Mouse (Mus musculus): Measurements from ENCODE around the gene Ror1. TPM values are rescaled to one million over a fixed set of nuclear protein-coding genes. Genes with fewer than 3 reads are reported as not detected.
A peak's percentile ranks its signal among the peaks of the same experiment; 100 is the strongest.

The Ror1 gene
- total and polyA plus RNA-seq, 2 experiments from 2014 or later, result 0.80 to 2.4 TPM

- Histone ChIP-seq H3K9me3 (ENCODE audit: low read length) (no peaks in the 10 kb centered on the region), H3K36me3 (ENCODE audit: insufficient read depth) (no peaks in the 10 kb centered on the region), H3K27me3 (ENCODE audit: insufficient read depth, low read length) (no peaks in the 10 kb centered on the region), H3K4me3 (ENCODE audit: low read depth, low read length) (no peak overlapping the region), H3K4me1 (ENCODE audit: insufficient read depth) (no peaks in the 10 kb centered on the region), H3K4me2 (ENCODE audit: low read depth) (no peak overlapping the region), H3K27ac (ENCODE audit: low read depth, low read length) (no peak overlapping the region), H3K9ac (no peak overlapping the region)
- ATAC-seq (peak; percentile 42), DNase-seq (peak; percentile 52)
- 41% methylated on average over 3 of the region's 3 CpGs for WGBS
- TF ChIP-seq CTCF (IDR thresholded peaks at IDR 0.05; ENCODE audit: low read depth), result no peak
Measured at GRCm38 (mm10) chr4:100194136-100194535, 98.5 kb downstream of the Ror1 start.

- Histone ChIP-seq H3K27me3 (ENCODE audit: insufficient read depth, low read length) (no peaks in the 10 kb centered on the region), H3K27ac (ENCODE audit: low read depth, low read length) (no peak overlapping the region), H3K9ac (no peak overlapping the region), H3K4me2 (ENCODE audit: low read depth) (no peak overlapping the region), H3K4me1 (ENCODE audit: insufficient read depth) (no peaks in the 10 kb centered on the region), H3K36me3 (ENCODE audit: insufficient read depth) (no peaks in the 10 kb centered on the region), H3K9me3 (ENCODE audit: low read length) (no peaks in the 10 kb centered on the region), H3K4me3 (ENCODE audit: low read depth, low read length) (no peak overlapping the region)
- no peak for TF ChIP-seq CTCF (IDR thresholded peaks at IDR 0.05; ENCODE audit: low read depth)
- WGBS, result 89% methylated on average over 5 of the region's 5 CpGs
- DNase-seq (no peak), ATAC-seq (no peak)
Measured at GRCm38 (mm10) chr4:100196255-100196793, 100.7 kb downstream of the Ror1 start.

GRCm38 (mm10) chr4:100198275-100198674, 102.7 kb downstream of the Ror1 start:
- 71% methylated on average over 2 of the region's 2 CpGs for WGBS
- Histone ChIP-seq H3K27me3 (ENCODE audit: insufficient read depth, low read length) (no peaks in the 10 kb centered on the region), H3K9me3 (ENCODE audit: low read length) (no peaks in the 10 kb centered on the region), H3K4me1 (ENCODE audit: insufficient read depth) (no peaks in the 10 kb centered on the region), H3K4me3 (ENCODE audit: low read depth, low read length) (no peak overlapping the region), H3K4me2 (ENCODE audit: low read depth) (no peak overlapping the region), H3K27ac (ENCODE audit: low read depth, low read length) (no peak overlapping the region), H3K9ac (no peak overlapping the region), H3K36me3 (ENCODE audit: insufficient read depth) (no peaks in the 10 kb centered on the region)
- DNase-seq (no peak), ATAC-seq (no peak)
- no peak for TF ChIP-seq CTCF (IDR thresholded peaks at IDR 0.05; ENCODE audit: low read depth)

GRCm38 (mm10) chr4:100201322-100201721, 105.7 kb downstream of the Ror1 start:
- DNase-seq (no peak), ATAC-seq (no peak)
- Histone ChIP-seq H3K4me2 (ENCODE audit: low read depth) (no peak overlapping the region), H3K9me3 (ENCODE audit: low read length) (no peaks in the 10 kb centered on the region), H3K4me1 (ENCODE audit: insufficient read depth) (no peaks in the 10 kb centered on the region), H3K27me3 (ENCODE audit: insufficient read depth, low read length) (no peaks in the 10 kb centered on the region), H3K27ac (ENCODE audit: low read depth, low read length) (no peak overlapping the region), H3K36me3 (ENCODE audit: insufficient read depth) (no peaks in the 10 kb centered on the region), H3K4me3 (ENCODE audit: low read depth, low read length) (no peak overlapping the region), H3K9ac (no peak overlapping the region)
- WGBS, result 54% methylated on average over 2 of the region's 2 CpGs
- TF ChIP-seq CTCF (IDR thresholded peaks at IDR 0.05; ENCODE audit: low read depth), result no peak

- WGBS, result 81% methylated on average over 5 of the region's 5 CpGs
- Histone ChIP-seq H3K9me3 (ENCODE audit: low read length) (no peaks in the 10 kb centered on the region), H3K36me3 (ENCODE audit: insufficient read depth) (no peaks in the 10 kb centered on the region), H3K4me2 (ENCODE audit: low read depth) (no peak overlapping the region), H3K4me3 (ENCODE audit: low read depth, low read length) (no peak overlapping the region), H3K9ac (no peak overlapping the region), H3K27me3 (ENCODE audit: insufficient read depth, low read length) (no peaks in the 10 kb centered on the region), H3K4me1 (ENCODE audit: insufficient read depth) (no peaks in the 10 kb centered on the region), H3K27ac (ENCODE audit: low read depth, low read length) (no peak overlapping the region)
- DNase-seq (no peak), ATAC-seq (no peak)
- TF ChIP-seq CTCF (IDR thresholded peaks at IDR 0.05; ENCODE audit: low read depth), result no peak
Measured at GRCm38 (mm10) chr4:100203066-100203465, 107.5 kb downstream of the Ror1 start.

- Histone ChIP-seq H3K27me3 (ENCODE audit: insufficient read depth, low read length) (no peaks in the 10 kb centered on the region), H3K9me3 (ENCODE audit: low read length) (no peaks in the 10 kb centered on the region), H3K9ac (no peak overlapping the region), H3K27ac (ENCODE audit: low read depth, low read length) (no peak overlapping the region), H3K4me1 (ENCODE audit: insufficient read depth) (no peaks in the 10 kb centered on the region), H3K4me2 (ENCODE audit: low read depth) (no peak overlapping the region), H3K36me3 (ENCODE audit: insufficient read depth) (no peaks in the 10 kb centered on the region), H3K4me3 (ENCODE audit: low read depth, low read length) (no peak overlapping the region)
- 76% methylated on average over 5 of the region's 5 CpGs for WGBS
- ATAC-seq, result no peak
- TF ChIP-seq CTCF (IDR thresholded peaks at IDR 0.05; ENCODE audit: low read depth), result no peak
- DNase-seq, result no peak
Measured at GRCm38 (mm10) chr4:100203688-100204087, 108.1 kb downstream of the Ror1 start.

GRCm38 (mm10) chr4:100204381-100204780, 108.8 kb downstream of the Ror1 start:
- H3K4me2 ChIP-seq (ENCODE audit: low read depth), result no peak overlapping the region
- no peak overlapping the region for H3K27ac ChIP-seq (ENCODE audit: low read depth, low read length)
- 80% methylated on average over 12 of the region's 12 CpGs for WGBS
- no peaks in the 10 kb centered on the region for H3K36me3 ChIP-seq (ENCODE audit: insufficient read depth)
- ATAC-seq (no peak), DNase-seq (no peak)
- no peaks in the 10 kb centered on the region for H3K27me3 ChIP-seq (ENCODE audit: insufficient read depth, low read length)
- H3K9ac ChIP-seq, result no peak overlapping the region
- H3K9me3 ChIP-seq (ENCODE audit: low read length), result no peaks in the 10 kb centered on the region
- no peak overlapping the region for H3K4me3 ChIP-seq (ENCODE audit: low read depth, low read length)
- no peak for TF ChIP-seq CTCF (IDR thresholded peaks at IDR 0.05; ENCODE audit: low read depth)
- H3K4me1 ChIP-seq (ENCODE audit: insufficient read depth), result no peaks in the 10 kb centered on the region
